ENCODE assay signal across 20 mouse cellular contexts in the genomic region with DNA sequence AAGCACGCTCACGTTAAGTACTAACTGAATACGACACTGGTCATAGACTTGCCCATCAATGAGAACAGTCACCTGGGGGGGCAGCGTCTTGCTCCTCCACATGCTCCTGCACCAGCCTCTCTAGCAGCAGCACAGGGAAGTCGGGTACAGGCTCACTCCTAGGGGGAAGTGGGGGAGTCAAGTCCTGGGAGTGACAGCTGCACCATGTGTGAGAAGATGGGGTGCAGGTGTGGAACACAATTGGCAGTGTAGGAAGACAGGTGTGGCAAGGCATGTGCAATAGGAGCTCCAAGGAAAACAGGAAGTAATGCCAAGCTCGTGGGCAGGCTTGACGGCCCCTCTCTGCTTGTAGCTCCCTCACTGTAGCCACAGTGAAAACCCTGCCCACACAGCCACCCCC. TPM values are rescaled to one million over a fixed set of nuclear protein-coding genes. Genes with fewer than 3 reads are reported as not detected.
"Had no signal": no experiment of that assay in that cellular context is flagged by ENCODE, and none has a peak within 500 bp of the region (broad histone marks: within the 10 kb centered on the region; RNA-seq: fewer than 3 reads in every experiment).

No protein-coding gene starts in this region.

- ATAC-seq: lung, postnatal 0 days; midbrain, embryonic 13.5 days; midbrain, embryonic 15.5 days had no signal

- H3K4me3 ChIP-seq: lung, embryonic 15.5 days; megakaryocyte, embryonic 14.5 days; midbrain, embryonic 13.5 days; midbrain, embryonic 15.5 days; neural tube, embryonic 13.5 days; neural tube, embryonic 15.5 days; stomach, embryonic 15.5 days had no signal

- DNase-seq: lung, adult 2 months; lung, postnatal 14 days; lung, postnatal 36 days; right cerebral cortex, postnatal 14 days; thymus, adult 2 months; thymus, postnatal 25 days; thymus, postnatal 4 days had no signal

- H3K27ac ChIP-seq: lung, embryonic 15.5 days; macrophage; midbrain, embryonic 13.5 days; midbrain, embryonic 15.5 days; neural tube, embryonic 13.5 days; neural tube, embryonic 15.5 days; stomach, embryonic 15.5 days; stomach, postnatal 0 days had no signal

- H3K27me3 ChIP-seq: lung, embryonic 15.5 days; stomach, embryonic 15.5 days had no signal

- H3K4me2 ChIP-seq: lung, embryonic 15.5 days; midbrain, embryonic 11.5 days; midbrain, embryonic 13.5 days; midbrain, embryonic 15.5 days; neural tube, embryonic 13.5 days; neural tube, embryonic 15.5 days; stomach, embryonic 15.5 days had no signal

- H3K9ac ChIP-seq: lung, embryonic 15.5 days; midbrain, embryonic 13.5 days; midbrain, embryonic 15.5 days; neural tube, embryonic 15.5 days; stomach, embryonic 15.5 days had no signal

- H3K9me3 ChIP-seq: lung, embryonic 15.5 days; megakaryocyte, embryonic 14.5 days; midbrain, embryonic 13.5 days; midbrain, embryonic 15.5 days; neural tube, embryonic 13.5 days; neural tube, embryonic 15.5 days; stomach, embryonic 15.5 days had no signal

RNA-seq across cellular contexts. Expression of gene Il12rb1, which starts 37.0 kb away (rescaled TPM):
- polyA plus RNA-seq: midbrain, embryonic 13.5 days; midbrain, postnatal 0 days; neural tube, embryonic 11.5 days; neural tube, embryonic 13.5 days had no signal
